Mouse (Mus musculus): ENCODE data around the gene Rnpepl1. TPM values are rescaled to one million over a fixed set of nuclear protein-coding genes. Genes with fewer than 3 reads are reported as not detected.

The Rnpepl1 gene
- total and polyA plus RNA-seq, 3 experiments, result 5.1 to 20.2 (median 14.6) TPM

GRCm38 (mm10) chr1:92892791-92893190, 17.8 kb upstream of the Rnpepl1 start:
- no peaks in the 10 kb centered on the region for H3K9me3 ChIP-seq (replicated peaks; ENCODE audit: low read length)
- no peaks in the 10 kb centered on the region for H3K4me1 ChIP-seq (ENCODE audit: control insufficient read depth in 1 of 2, insufficient read depth in 2 of 2)
- H3K4me2 ChIP-seq (ENCODE audit: insufficient read depth, low read depth, poor library complexity, severe bottlenecking), result no peak overlapping the region
- no peak for TF ChIP-seq KAT2A (IDR thresholded peaks at IDR 0.05; ENCODE audit: insufficient replicate concordance, low read length)
- no peak for TF ChIP-seq E2F4 (IDR thresholded peaks at IDR 0.05; ENCODE audit: insufficient replicate concordance, low read depth, low read length)
- TF ChIP-seq MYC (IDR thresholded peaks at IDR 0.05; ENCODE audit: low read depth, low read length), result no peak
- TF ChIP-seq IRF4 (IDR thresholded peaks at IDR 0.05; ENCODE audit: low read depth, low read length), result no peak
- TF ChIP-seq JUND (conservative IDR thresholded peaks at IDR 0.05; ENCODE audit: low read depth, low read length), result no peak
- no peak for TF ChIP-seq JUN (IDR thresholded peaks at IDR 0.05; ENCODE audit: insufficient read depth, low read depth, low read length)
- no peak for TF ChIP-seq HCFC1 (IDR thresholded peaks at IDR 0.05; ENCODE audit: low read depth, low read length)
- TF ChIP-seq SIN3A (IDR thresholded peaks at IDR 0.05; ENCODE audit: low read length), result no peak
- no peak for TF ChIP-seq RCOR1 (conservative IDR thresholded peaks at IDR 0.05; ENCODE audit: low read depth, low read length)
- no peak for TF ChIP-seq EP300 (IDR thresholded peaks at IDR 0.05; ENCODE audit: low read length)
- TF ChIP-seq MAZ (IDR thresholded peaks at IDR 0.05; ENCODE audit: low read depth, low read length), result no peak
- no peak for TF ChIP-seq UBTF (IDR thresholded peaks at IDR 0.05; ENCODE audit: low read depth, low read length)
- TF ChIP-seq BHLHE40 (IDR thresholded peaks at IDR 0.05; ENCODE audit: low read depth, low read length), result no peak
- no peak for TF ChIP-seq MEF2A (IDR thresholded peaks at IDR 0.05; ENCODE audit: borderline replicate concordance, low read depth, low read length)
- TF ChIP-seq USF1 (IDR thresholded peaks at IDR 0.05; ENCODE audit: low read depth, low read length), result no peak
- TF ChIP-seq RAD21 (IDR thresholded peaks at IDR 0.05; ENCODE audit: low read depth, low read length), result no peak
- TF ChIP-seq USF2 (conservative IDR thresholded peaks at IDR 0.05; ENCODE audit: low read depth, low read length), result no peak
- no peak for TF ChIP-seq TCF12 (IDR thresholded peaks at IDR 0.05; ENCODE audit: low read depth, low read length)
- no peak for TF ChIP-seq ZMIZ1 (IDR thresholded peaks at IDR 0.05; ENCODE audit: low read depth, low read length)
- no peak overlapping the region for H3K4me3 ChIP-seq (replicated peaks in 1 of 3; ENCODE audit: low read depth in 2 of 3, low read length in 2 of 3, poor library complexity in 1 of 3)
- no peaks in the 10 kb centered on the region for H3K79me2 ChIP-seq (replicated peaks; ENCODE audit: control insufficient read depth, extremely low read depth, insufficient read depth, poor library complexity, severe bottlenecking)
- DNase-seq (ENCODE audit: extremely low read depth), result no peak
- dilution Hi-C loops (cut with MboI; ENCODE audit: extremely low pct_ligation_motif_present, extremely low pct_unique_long_range_greater_than_20kb, low sequenced_read_pairs), result no loop called here
- H3K27ac ChIP-seq (ENCODE audit: insufficient read depth, low read depth), result no peak overlapping the region
- in situ Hi-C loops (cut with MboI; ENCODE audit: low pct_ligation_motif_present, low pct_unique_long_range_greater_than_20kb, low sequenced_read_pairs), result no loop called here
- no peaks in the 10 kb centered on the region for H3K36me3 ChIP-seq (replicated peaks in 1 of 2; ENCODE audit: control insufficient read depth in 1 of 2, insufficient read depth in 1 of 2, low read length in 1 of 2)
- peaks cover 65% of the 10 kb centered on the region for H3K27me3 ChIP-seq (replicated peaks)
- H3K9ac ChIP-seq (ENCODE audit: insufficient read depth, low read depth), result no peak overlapping the region

GRCm38 (mm10) chr1:92893896-92894295, 16.7 kb upstream of the Rnpepl1 start:
- in situ Hi-C loops (cut with MboI; ENCODE audit: low pct_ligation_motif_present, low pct_unique_long_range_greater_than_20kb, low sequenced_read_pairs), result no loop called here

More at GRCm38 (mm10) chr1:92893896-92894295, 16.7 kb upstream of the Rnpepl1 start:
- Histone ChIP-seq H3K79me2 (replicated peaks; ENCODE audit: control insufficient read depth, extremely low read depth, insufficient read depth, poor library complexity, severe bottlenecking) (no peaks in the 10 kb centered on the region), H3K36me3 (replicated peaks in 1 of 2; ENCODE audit: control insufficient read depth in 1 of 2, insufficient read depth in 1 of 2, low read length in 1 of 2) (no peaks in the 10 kb centered on the region), H3K4me1 (ENCODE audit: control insufficient read depth in 1 of 2, insufficient read depth in 2 of 2) (no peaks in the 10 kb centered on the region), H3K27me3 (replicated peaks) (peaks cover 61% of the 10 kb centered on the region), H3K9ac (ENCODE audit: insufficient read depth, low read depth) (no peak overlapping the region), H3K4me3 (replicated peaks in 1 of 3; ENCODE audit: low read depth in 2 of 3, low read length in 2 of 3, poor library complexity in 1 of 3) (no peak overlapping the region), H3K27ac (ENCODE audit: insufficient read depth, low read depth) (no peak overlapping the region), H3K4me2 (ENCODE audit: insufficient read depth, low read depth, poor library complexity, severe bottlenecking) (no peak overlapping the region), H3K9me3 (replicated peaks; ENCODE audit: low read length) (no peaks in the 10 kb centered on the region)
- dilution Hi-C loops (cut with MboI; ENCODE audit: extremely low pct_ligation_motif_present, extremely low pct_unique_long_range_greater_than_20kb, low sequenced_read_pairs), result no loop called here
- DNase-seq (ENCODE audit: extremely low read depth), result no peak
- no peak for TF ChIP-seq CTCF (conservative IDR thresholded peaks at IDR 0.05 in 1 of 2, IDR thresholded peaks at IDR 0.05 in 1 of 2; ENCODE audit: low read depth in 2 of 2, low read length in 2 of 2)
- no peak for TF ChIP-seq ZC3H11A (IDR thresholded peaks at IDR 0.05; ENCODE audit: low read depth, low read length)
- TF ChIP-seq ZNF384 (IDR thresholded peaks at IDR 0.05; ENCODE audit: low read depth, low read length), result no peak
- no peak for TF ChIP-seq RAD21 (IDR thresholded peaks at IDR 0.05; ENCODE audit: low read depth, low read length)
- TF ChIP-seq GABPA (IDR thresholded peaks at IDR 0.05; ENCODE audit: insufficient replicate concordance, low read depth, low read length), result no peak
- no peak for TF ChIP-seq EP300 (IDR thresholded peaks at IDR 0.05; ENCODE audit: low read length)
- no peak for TF ChIP-seq RCOR1 (conservative IDR thresholded peaks at IDR 0.05; ENCODE audit: low read depth, low read length)
- no peak for TF ChIP-seq MAX (IDR thresholded peaks at IDR 0.05; ENCODE audit: low read length)
- no peak for TF ChIP-seq POLR2A (IDR thresholded peaks at IDR 0.05; ENCODE audit: low read depth, low read length)
- no peak for TF ChIP-seq MYC (IDR thresholded peaks at IDR 0.05; ENCODE audit: low read depth, low read length)
- TF ChIP-seq ETS1 (conservative IDR thresholded peaks at IDR 0.05; ENCODE audit: low read depth, low read length), result no peak
- no peak for TF ChIP-seq ZKSCAN1 (IDR thresholded peaks at IDR 0.05; ENCODE audit: borderline replicate concordance, low read depth, low read length)
- TF ChIP-seq BHLHE40 (IDR thresholded peaks at IDR 0.05; ENCODE audit: low read depth, low read length), result no peak
- TF ChIP-seq PAX5 (IDR thresholded peaks at IDR 0.05; ENCODE audit: low read length), result no peak
- TF ChIP-seq UBTF (IDR thresholded peaks at IDR 0.05; ENCODE audit: low read depth, low read length), result no peak
- no peak for TF ChIP-seq USF2 (conservative IDR thresholded peaks at IDR 0.05; ENCODE audit: low read depth, low read length)
- TF ChIP-seq JUND (conservative IDR thresholded peaks at IDR 0.05; ENCODE audit: low read depth, low read length), result no peak
- TF ChIP-seq ELF1 (IDR thresholded peaks at IDR 0.05; ENCODE audit: low read depth, low read length), result no peak
- TF ChIP-seq SIN3A (IDR thresholded peaks at IDR 0.05; ENCODE audit: low read length), result no peak
- TF ChIP-seq NELFE (IDR thresholded peaks at IDR 0.05; ENCODE audit: low read depth, low read length), result no peak
